Mouse (Mus musculus) adrenal gland, postnatal 4 days (tissue): ENCODE measurements around the gene Vwa7. TPM values are rescaled to one million over a fixed set of nuclear protein-coding genes. Genes with fewer than 3 reads are reported as not detected.

Source experiments
- DNase-seq, 2 experiments: peaks; one replicate each; pipeline ENCODE4 v3.0.0; 2021 to 2022; ENCODE audit warnings: low spot score in 2 of 2, mixed read lengths in 2 of 2
- total RNA-seq, 2 experiments: library from RNA; stranded (reverse); gene quantifications; 2 replicates each; pipeline ENCODE4 v1.2.3; 2021

Vwa7 gene
- total RNA-seq, 2 experiments from 2014 or later = 1.2 to 1.5 TPM

DNA sequence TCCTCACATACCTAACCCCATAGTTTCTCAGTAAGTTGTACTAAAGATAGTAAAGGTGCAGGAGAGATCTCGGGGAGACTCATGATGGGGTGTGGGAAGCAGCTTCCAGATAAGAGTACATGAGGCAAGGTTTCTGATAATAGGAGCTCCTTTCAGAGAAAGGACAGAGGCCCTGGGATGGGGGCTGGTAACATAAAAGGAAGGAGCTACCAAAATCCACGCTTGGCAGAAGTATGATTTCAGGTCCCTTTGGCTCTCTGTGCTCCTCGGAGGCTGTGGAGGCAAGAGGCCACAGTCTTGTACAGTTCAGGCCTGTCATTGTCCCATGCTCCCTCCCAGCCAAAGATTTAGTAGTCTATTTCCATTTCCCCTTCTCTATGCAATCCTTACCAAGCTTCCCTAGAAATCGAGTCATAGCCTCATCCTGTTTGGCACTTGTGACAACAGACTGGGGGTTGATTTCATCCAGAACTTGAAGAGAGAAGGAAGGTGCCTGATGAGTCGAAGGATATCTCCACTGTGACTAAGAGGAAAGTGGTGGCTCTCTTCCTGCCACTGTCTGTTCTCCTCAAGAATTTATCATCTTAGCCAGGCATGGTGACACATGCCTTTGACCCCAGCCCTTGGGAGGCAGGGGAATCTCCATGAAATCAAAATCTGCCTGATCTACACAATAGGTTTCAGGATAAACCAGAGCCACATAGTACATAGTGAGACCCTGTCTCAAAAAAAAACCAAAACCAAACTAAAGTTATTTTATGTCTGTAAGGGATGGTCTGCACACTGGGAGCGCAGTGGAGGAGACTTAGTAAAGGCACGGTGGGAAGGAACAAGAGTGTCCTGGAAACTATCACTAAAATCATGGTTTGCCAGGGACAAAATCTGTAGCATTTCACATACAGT, 28.8 kb downstream of the Vwa7 start:
- DNase-seq = no peak

- no peak for DNase-seq
These were observed 29.7 kb downstream of the Vwa7 start for GRCm38 (mm10) chr17:35045807-35046680.

GRCm38 (mm10) chr17:35046681-35047455, 30.5 kb downstream of the Vwa7 start, which contains the start of gene Msh5:
Msh5 (minus strand) TSS chr17:35046745.
- peak; percentile 91 to 93 for DNase-seq

DNA sequence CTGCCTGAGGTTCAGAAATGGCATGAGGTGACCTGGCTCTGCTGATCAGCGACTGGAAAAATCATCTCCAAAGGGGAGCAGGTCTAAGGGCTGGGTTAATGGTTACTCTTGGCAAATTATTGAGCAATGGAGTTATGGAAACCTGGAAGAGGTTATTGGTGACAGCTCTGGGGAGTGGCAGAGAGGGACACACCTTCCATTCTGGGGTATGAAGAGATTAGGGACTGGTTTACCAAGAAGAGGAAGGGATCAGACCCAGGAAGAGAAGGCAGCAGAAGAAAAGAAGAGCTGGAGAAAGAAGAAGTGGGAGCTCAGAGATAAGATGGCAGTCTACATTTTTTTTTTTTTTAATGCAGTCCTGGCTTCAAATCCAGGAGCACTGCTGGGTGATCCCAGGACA, 31.3 kb downstream of the Vwa7 start:
- DNase-seq = no peak

- no peak for DNase-seq
These were observed 32.0 kb downstream of the Vwa7 start for GRCm38 (mm10) chr17:35048149-35048931.

- DNase-seq = no peak
These were observed 32.6 kb downstream of the Vwa7 start for GRCm38 (mm10) chr17:35048932-35049440.

GRCm38 (mm10) chr17:35049561-35050016, 33.2 kb downstream of the Vwa7 start, which contains the start of gene Clic1:
Clic1 (plus strand) TSS chr17:35049966.
- no peak for DNase-seq

GRCm38 (mm10) chr17:35050126-35050750, 33.9 kb downstream of the Vwa7 start:
- DNase-seq = peak; percentile 37 to 63

DNA sequence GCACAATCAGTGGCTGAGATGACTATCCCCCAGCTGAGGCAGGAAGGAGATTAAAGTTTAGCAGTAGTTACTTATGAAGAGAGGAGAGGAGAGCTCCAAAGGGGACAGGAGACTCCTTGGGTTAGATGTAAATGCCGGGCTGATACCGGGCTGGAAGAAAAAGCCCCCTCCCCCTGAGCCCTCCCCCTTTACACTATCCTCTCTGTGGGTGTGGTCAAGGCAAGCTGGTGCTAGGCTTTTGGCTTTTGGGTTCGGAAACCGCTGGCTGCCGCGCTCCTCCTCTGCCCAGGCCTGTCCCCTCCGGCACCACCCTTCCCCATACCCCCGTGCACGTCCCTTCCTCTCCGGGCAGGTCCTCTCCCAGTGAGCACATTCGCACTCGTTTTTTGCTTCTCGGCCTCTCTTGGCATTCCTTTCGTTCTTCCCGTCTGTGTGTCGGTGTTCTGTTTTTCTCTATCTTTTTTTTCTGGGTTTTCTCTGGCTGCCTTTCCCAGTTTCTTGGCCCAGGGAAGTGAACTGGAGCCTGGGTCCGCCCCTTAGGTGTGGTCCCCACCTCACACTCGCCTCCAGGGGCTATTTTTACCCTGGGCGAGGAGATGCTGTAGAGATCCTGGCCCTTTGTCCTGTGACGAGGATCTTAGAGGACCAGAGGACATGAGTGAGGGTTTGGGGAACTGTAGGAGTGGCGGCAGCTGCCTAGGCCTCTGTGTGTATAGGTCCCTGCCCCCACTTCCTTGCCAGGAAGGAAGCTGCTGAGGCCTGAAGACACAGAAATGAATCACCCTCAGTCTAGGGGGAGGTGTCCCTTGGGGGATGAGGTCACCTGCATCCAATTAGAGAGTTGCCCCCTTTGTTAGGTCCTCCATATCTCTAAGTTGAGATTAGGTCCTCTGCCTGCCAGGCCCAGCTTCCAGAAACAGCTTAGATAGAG, 35.0 kb downstream of the Vwa7 start:
- peak in 1 of 2 experiments; percentile 55 for DNase-seq

DNA sequence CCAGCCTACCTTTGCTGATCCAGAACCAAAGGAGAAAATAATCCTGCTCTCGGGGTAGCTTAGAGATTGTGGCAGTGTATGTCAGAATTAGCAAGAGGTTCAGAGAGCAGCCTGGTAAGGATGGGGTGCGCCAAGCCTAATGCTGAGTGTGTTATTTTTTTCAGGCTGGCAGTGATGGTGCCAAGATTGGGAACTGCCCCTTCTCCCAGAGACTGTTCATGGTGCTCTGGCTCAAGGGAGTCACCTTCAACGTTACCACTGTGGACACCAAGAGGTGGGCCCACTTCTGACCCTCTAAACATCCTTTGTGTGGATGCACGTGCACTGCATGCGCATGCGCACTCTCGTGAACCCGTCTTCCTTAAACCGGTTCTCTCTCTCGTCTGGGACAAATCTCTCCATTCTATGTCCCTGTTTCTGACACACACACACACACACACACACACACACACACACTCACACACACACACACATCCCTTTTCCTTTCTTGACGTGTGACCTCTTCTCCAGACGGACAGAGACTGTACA, 36.0 kb downstream of the Vwa7 start:
- no peak for DNase-seq

GRCm38 (mm10) chr17:35055691-35056495, 39.5 kb downstream of the Vwa7 start:
- no peak for DNase-seq

- no peak for DNase-seq
These were observed 40.7 kb downstream of the Vwa7 start for GRCm38 (mm10) chr17:35057090-35057489.

DNA sequence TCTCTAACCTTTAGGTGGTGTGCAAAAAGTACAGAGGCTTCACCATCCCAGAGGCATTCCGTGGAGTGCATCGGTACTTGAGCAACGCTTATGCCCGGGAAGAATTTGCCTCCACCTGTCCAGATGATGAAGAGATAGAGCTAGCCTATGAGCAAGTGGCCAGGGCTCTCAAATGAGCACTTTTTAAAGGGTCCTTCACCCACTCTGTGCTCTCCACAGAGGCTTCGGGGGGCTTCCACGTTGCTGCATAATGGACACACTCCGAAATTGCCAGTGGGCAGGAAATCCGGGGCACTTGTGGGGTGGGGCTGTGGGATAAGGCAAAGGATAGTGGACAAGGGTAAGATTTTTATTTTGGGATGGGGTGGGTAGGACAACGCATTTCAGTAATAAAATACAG, 41.9 kb downstream of the Vwa7 start:
- DNase-seq = no peak

GRCm38 (mm10) chr17:35058911-35059892, 42.8 kb downstream of the Vwa7 start, which contains the start of gene Ddah2:
Ddah2 (plus strand) TSS chr17:35059035.
- peak; percentile 62 to 76 for DNase-seq

GRCm38 (mm10) chr17:35060071-35060470, 43.7 kb downstream of the Vwa7 start:
- DNase-seq = no peak
